In the genomic region with DNA sequence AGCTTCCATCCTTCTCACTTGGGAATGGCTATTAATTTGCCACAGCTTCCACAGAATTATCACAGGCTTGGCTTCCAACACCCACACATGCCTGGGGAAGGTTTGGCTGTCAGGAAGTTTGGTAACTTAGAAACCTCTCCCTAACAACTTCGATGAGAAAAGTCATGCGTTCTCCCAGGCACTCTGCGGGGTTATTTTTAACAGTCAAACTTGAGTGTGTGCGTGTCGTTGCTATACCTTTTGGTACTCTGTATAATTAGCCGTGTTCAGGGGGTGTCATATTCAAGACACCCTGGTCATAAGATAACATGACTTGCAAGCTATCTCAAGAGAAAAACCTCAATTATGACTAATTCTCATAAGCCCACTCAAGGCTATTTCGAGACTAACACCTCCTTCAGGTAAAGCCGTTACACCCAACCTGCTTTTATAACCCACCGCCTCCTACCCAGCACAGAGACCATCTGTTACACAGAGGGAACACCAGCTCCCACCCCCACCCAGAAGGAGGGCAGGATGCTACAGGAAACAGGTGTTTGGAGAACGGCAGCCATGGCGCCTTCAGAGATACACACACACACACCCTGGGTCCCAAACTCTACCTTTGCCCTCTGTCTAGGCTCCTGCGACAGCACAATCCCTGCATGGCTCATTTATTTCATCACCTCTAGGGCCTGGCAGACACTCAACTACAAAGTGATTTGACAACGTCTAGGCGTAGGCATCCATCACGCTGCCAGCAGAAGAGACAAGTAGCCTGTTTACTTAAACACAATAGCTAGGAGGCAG, we compare ENCODE assay signal across 9 mouse cellular contexts. TPM values are rescaled to one million over a fixed set of nuclear protein-coding genes. Genes with fewer than 3 reads are reported as not detected.
DNase-seq lines count a peak whose midpoint lies in the region; ATAC-seq lines count a peak whose summit lies in the region.
"Had no signal": no experiment of that assay in that cellular context is flagged by ENCODE, and none has a peak within 500 bp of the region (broad histone marks: within the 10 kb centered on the region; RNA-seq: fewer than 3 reads in every experiment).

No protein-coding gene starts in this region.

- WGBS in midbrain, embryonic 15.5 days = 77% methylated on average over 15 of the region's 15 CpGs
- WGBS in midbrain, embryonic 11.5 days = 84% methylated on average over 15 of the region's 15 CpGs
- WGBS in heart, embryonic 13.5 days = 30% methylated on average over 15 of the region's 15 CpGs
- 29% methylated on average over 15 of the region's 15 CpGs for WGBS in kidney, embryonic 14.5 days

- peak overlapping the region; percentile 59; the same call in 1 of the 2 replicates for H3K4me2 ChIP-seq in midbrain, embryonic 15.5 days
- H3K4me2 ChIP-seq in midbrain, embryonic 11.5 days = no peak overlapping the region
- peak overlapping the region; percentile 66; the same call in 1 of the 2 replicates for H3K4me2 ChIP-seq in heart, embryonic 13.5 days
- no peak overlapping the region for H3K4me2 ChIP-seq in kidney, embryonic 14.5 days (replicated peaks; ENCODE audit: low read depth, low read length)

- no peaks in the 10 kb centered on the region for H3K9me3 ChIP-seq in midbrain, embryonic 15.5 days
- H3K9me3 ChIP-seq in midbrain, embryonic 11.5 days (ENCODE audit: control insufficient read depth, low read length) = no peaks in the 10 kb centered on the region
- H3K9me3 ChIP-seq in heart, embryonic 13.5 days = no peaks in the 10 kb centered on the region
- H3K9me3 ChIP-seq in kidney, embryonic 14.5 days (ENCODE audit: control insufficient read depth, low read length) = no peaks in the 10 kb centered on the region

- DNase-seq in midbrain, embryonic 11.5 days (ENCODE audit: low spot score, missing footprints) = no peak
- DNase-seq in thymus, postnatal 10 days (ENCODE audit: low spot score in 2 of 2) = peak; percentile 55 to 68
- no peak for DNase-seq in spleen, adult 18-20 months
- DNase-seq in embryo, embryonic 10.5 days (ENCODE audit: low spot score) = no peak
- DNase-seq: retina, postnatal 1 day had no signal

- no peaks in the 10 kb centered on the region for H3K27me3 ChIP-seq in midbrain, embryonic 15.5 days (replicated peaks)
- H3K27me3 ChIP-seq in midbrain, embryonic 11.5 days (ENCODE audit: control insufficient read depth, insufficient read depth, low read length) = no peaks in the 10 kb centered on the region
- H3K27me3 ChIP-seq in heart, embryonic 13.5 days (replicated peaks) = peaks cover 14% of the 10 kb centered on the region
- H3K27me3 ChIP-seq in kidney, embryonic 14.5 days (ENCODE audit: control insufficient read depth, insufficient read depth, low read length) = no peaks in the 10 kb centered on the region

- H3K27ac ChIP-seq in midbrain, embryonic 15.5 days = no peak overlapping the region
- no peak overlapping the region for H3K27ac ChIP-seq in midbrain, embryonic 11.5 days (ENCODE audit: low read depth, low read length)
- H3K27ac ChIP-seq in heart, embryonic 13.5 days (replicated peaks) = 0 out of 2 replicates have a peak overlapping the region, but pooled peaks have one; percentile 2
- peak overlapping the region; percentile 85 for H3K27ac ChIP-seq in kidney, embryonic 14.5 days (ENCODE audit: low read depth, low read length)
- H3K27ac ChIP-seq: liver, embryonic 14.5 days had no signal

- no peak for ATAC-seq in midbrain, embryonic 15.5 days (replicated peaks)
- no peak for ATAC-seq in midbrain, embryonic 11.5 days (ENCODE audit: low FRiP score)
- ATAC-seq in heart, embryonic 13.5 days (ENCODE audit: extremely low read depth, insufficient number of reproducible peaks, low FRiP score, low TSS enrichment) = no peak
- peak; percentile 41; the same call in 1 of the 2 replicates for ATAC-seq in kidney, embryonic 14.5 days (ENCODE audit: low FRiP score, low TSS enrichment)

- H3K4me3 ChIP-seq in midbrain, embryonic 15.5 days = no peak overlapping the region
- H3K4me3 ChIP-seq in midbrain, embryonic 11.5 days (ENCODE audit: low read depth, low read length) = no peak overlapping the region
- no peak overlapping the region for H3K4me3 ChIP-seq in heart, embryonic 13.5 days
- H3K4me3 ChIP-seq in kidney, embryonic 14.5 days (ENCODE audit: low read length) = no peak overlapping the region

- H3K4me1 ChIP-seq in midbrain, embryonic 15.5 days = peaks cover 17% of the 10 kb centered on the region
- peaks cover 7% of the 10 kb centered on the region for H3K4me1 ChIP-seq in midbrain, embryonic 11.5 days (ENCODE audit: control insufficient read depth, insufficient read depth, low read length)
- peaks cover 34% of the 10 kb centered on the region for H3K4me1 ChIP-seq in heart, embryonic 13.5 days
- H3K4me1 ChIP-seq in kidney, embryonic 14.5 days (ENCODE audit: control insufficient read depth, insufficient read depth, low read length) = peaks cover 35% of the 10 kb centered on the region

- no peaks in the 10 kb centered on the region for H3K36me3 ChIP-seq in midbrain, embryonic 15.5 days (replicated peaks)
- no peaks in the 10 kb centered on the region for H3K36me3 ChIP-seq in midbrain, embryonic 11.5 days (ENCODE audit: control insufficient read depth, insufficient read depth, low read length)
- no peaks in the 10 kb centered on the region for H3K36me3 ChIP-seq in heart, embryonic 13.5 days
- H3K36me3 ChIP-seq in kidney, embryonic 14.5 days (ENCODE audit: control insufficient read depth, insufficient read depth, low read length) = no peaks in the 10 kb centered on the region

- H3K9ac ChIP-seq in midbrain, embryonic 15.5 days = no peak overlapping the region
- H3K9ac ChIP-seq in midbrain, embryonic 11.5 days (ENCODE audit: low read length) = no peak overlapping the region
- H3K9ac ChIP-seq in heart, embryonic 13.5 days = no peak overlapping the region
- no peak overlapping the region for H3K9ac ChIP-seq in kidney, embryonic 14.5 days (ENCODE audit: low read depth, low read length)
- H3K9ac ChIP-seq: liver, embryonic 14.5 days had no signal

RNA-seq across cellular contexts. Expression of a gene that starts 0.9 kb away (rescaled TPM):
- 0.74 and 1.1 TPM in 2 replicates for polyA plus RNA-seq in midbrain, embryonic 15.5 days (2015; fragmentation: Nextera tagmentation; extraction: Ambion mirVana)
- 0.81 and 0.96 TPM in 2 replicates for polyA plus RNA-seq in midbrain, embryonic 11.5 days (2014; fragmentation: Nextera tagmentation; extraction: Ambion mirVana)
- polyA plus RNA-seq in heart, embryonic 13.5 days (2015; fragmentation: Nextera tagmentation; extraction: Ambion mirVana) = 0.20 and 0.27 TPM in 2 replicates
- 0.46 and 0.81 TPM in 2 replicates for polyA plus RNA-seq in kidney, embryonic 14.5 days (2014; fragmentation: Nextera tagmentation; extraction: Ambion mirVana)

RNA-seq across cellular contexts. Expression of a gene that starts 13.3 kb away (rescaled TPM):
- polyA plus RNA-seq in midbrain, embryonic 15.5 days (2015; fragmentation: Nextera tagmentation; extraction: Ambion mirVana) = 4.3 and 4.7 TPM in 2 replicates
- polyA plus RNA-seq in midbrain, embryonic 11.5 days (2014; fragmentation: Nextera tagmentation; extraction: Ambion mirVana) = 1.5 TPM in 2 replicates
- polyA plus RNA-seq in heart, embryonic 13.5 days (2015; fragmentation: Nextera tagmentation; extraction: Ambion mirVana) = 0.68 and 1.1 TPM in 2 replicates
- 1.3 and 2.0 TPM in 2 replicates for polyA plus RNA-seq in kidney, embryonic 14.5 days (2014; fragmentation: Nextera tagmentation; extraction: Ambion mirVana)

RNA-seq across cellular contexts. Expression of a gene that starts 33.7 kb away (rescaled TPM):
- polyA plus RNA-seq in midbrain, embryonic 15.5 days (2015; fragmentation: Nextera tagmentation; extraction: Ambion mirVana) = 0.06 and 0.13 TPM in 2 replicates
- polyA plus RNA-seq in midbrain, embryonic 11.5 days (2014; fragmentation: Nextera tagmentation; extraction: Ambion mirVana) = 0.08 and 0.12 TPM in 2 replicates
- polyA plus RNA-seq in heart, embryonic 13.5 days (2015; fragmentation: Nextera tagmentation; extraction: Ambion mirVana) = not detected in 2 replicates
- not detected in 2 replicates for polyA plus RNA-seq in kidney, embryonic 14.5 days (2014; fragmentation: Nextera tagmentation; extraction: Ambion mirVana)

RNA-seq across cellular contexts. Expression of a gene that starts 51.8 kb away (rescaled TPM):
- polyA plus RNA-seq in midbrain, embryonic 15.5 days (2015; fragmentation: Nextera tagmentation; extraction: Ambion mirVana) = 0.10 and 0.31 TPM in 2 replicates
- 0.26 and 0.41 TPM in 2 replicates for polyA plus RNA-seq in midbrain, embryonic 11.5 days (2014; fragmentation: Nextera tagmentation; extraction: Ambion mirVana)
- polyA plus RNA-seq in heart, embryonic 13.5 days (2015; fragmentation: Nextera tagmentation; extraction: Ambion mirVana) = 0.11 TPM in 1 of 2 replicates, not detected in the other
- not detected in 2 replicates for polyA plus RNA-seq in kidney, embryonic 14.5 days (2014; fragmentation: Nextera tagmentation; extraction: Ambion mirVana)
- polyA plus RNA-seq: liver, embryonic 14.5 days had no signal

Comparison
In these comparisons a context has a peak if more than half of its experiments do, and no peak if none do; other contexts are left out.
1. H3K4me2 ChIP-seq: peak in midbrain, embryonic 15.5 days (single experiment) and heart, embryonic 13.5 days (single experiment); none in midbrain, embryonic 11.5 days (single experiment) and kidney, embryonic 14.5 days (single experiment).
2. H3K27ac ChIP-seq: peak in heart, embryonic 13.5 days (single experiment) and kidney, embryonic 14.5 days (single experiment); none in midbrain, embryonic 15.5 days (single experiment) and midbrain, embryonic 11.5 days (single experiment).
3. DNase-seq: peak in thymus, postnatal 10 days (2 of 2); none in midbrain, embryonic 11.5 days (single experiment), spleen, adult 18-20 months (0 of 2) and embryo, embryonic 10.5 days (single experiment).